Mouse (Mus musculus) embryonic fibroblast, embryonic 13.5 days (primary cell): ENCODE results near the gene Gtf2e1.

Experiments used
- CTCF ChIP-seq: IDR thresholded peaks from 2 replicates; pipeline ENCODE4 v1.5.1; 2011; ENCODE audit warnings: mild to moderate bottlenecking, control low read depth, low read length, moderate library complexity, borderline replicate concordance; ENCODE audit not compliant: insufficient read depth
- POLR2A ChIP-seq: IDR thresholded peaks from 2 replicates; pipeline ENCODE4 v1.6.1; 2011; ENCODE audit warnings: low read depth, mild to moderate bottlenecking, control low read depth, low read length, moderate library complexity

DNA sequence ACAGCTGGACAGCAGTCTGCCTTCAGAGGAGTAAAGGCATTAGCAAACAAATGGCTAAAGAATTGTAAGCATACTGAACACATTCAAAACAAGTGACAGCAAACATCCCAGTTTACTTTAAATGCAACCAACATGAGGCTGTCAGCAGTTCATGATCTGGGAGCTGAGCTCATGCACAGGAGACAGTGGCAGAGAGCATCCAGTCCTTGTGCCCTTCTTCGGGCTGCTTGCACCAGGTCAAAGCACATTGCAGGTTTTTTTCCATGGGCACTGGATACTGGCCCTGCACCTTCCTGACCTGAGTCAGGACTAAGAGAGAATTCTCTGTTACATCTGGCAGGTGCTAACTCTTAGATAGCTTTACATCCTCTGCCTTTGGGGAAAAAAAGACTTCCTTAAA lies 40.0 kb upstream of the Gtf2e1 start:
- TF ChIP-seq CTCF (no peak), POLR2A (no peak)
